Mouse (Mus musculus) cerebellum, adult 2 months (tissue): ENCODE measurements around the gene Nanos1.

Experiments
- CTCF ChIP-seq: fragments of 200-500 bp; IDR thresholded peaks from 2 replicates; pipeline ENCODE4 v1.5.1; 2011; ENCODE audit warnings: low read depth, mild to moderate bottlenecking, control low read depth, low read length, moderate library complexity, borderline replicate concordance; ENCODE audit not compliant: insufficient read depth
- POLR2A ChIP-seq: fragments of 200-500 bp; IDR thresholded peaks from 2 replicates; pipeline ENCODE4 v1.6.1; 2011; ENCODE audit warnings: low read length, control low read depth, borderline replicate concordance; ENCODE audit not compliant: insufficient read depth

GRCm38 (mm10) chr19:60789919-60790506, 34.2 kb downstream of the Nanos1 start:
- no peak for TF ChIP-seq CTCF
- TF ChIP-seq POLR2A: no peak
